Mouse (Mus musculus) 416B (cell line): ENCODE measurements at regions not wholly inside any gene's neighbourhood (a gene's known extent, or its start where the extent isn't known, plus 50 kb on each side); places are given as distances from the start of the nearest gene placed in this dataset.

ENCODE experiments used
- DNase-seq: peaks from one replicate; pipeline ENCODE4 v3.0.0; 2011; ENCODE audit warnings: low read depth

DNA sequence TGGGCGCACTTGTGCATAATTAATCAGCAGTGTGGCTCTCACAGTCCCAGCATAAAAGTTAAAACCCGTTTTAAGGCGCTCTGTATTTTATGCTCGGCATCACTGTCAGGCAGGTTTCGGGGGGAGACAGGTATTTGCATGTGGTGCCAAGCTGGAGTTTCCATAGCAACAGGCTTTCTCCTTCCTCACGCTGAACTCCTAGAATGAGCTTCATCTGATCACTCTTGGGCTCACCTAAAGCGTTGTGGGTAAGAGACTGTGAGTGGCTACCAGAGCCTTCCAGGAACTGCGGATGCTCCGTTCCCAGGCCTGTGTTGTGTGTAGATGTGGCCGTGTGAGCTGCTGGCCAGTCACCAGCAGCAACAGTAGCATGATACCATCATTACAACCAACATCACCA is 161.5 kb downstream of the Ajap1 start:
- no peak for DNase-seq

DNA sequence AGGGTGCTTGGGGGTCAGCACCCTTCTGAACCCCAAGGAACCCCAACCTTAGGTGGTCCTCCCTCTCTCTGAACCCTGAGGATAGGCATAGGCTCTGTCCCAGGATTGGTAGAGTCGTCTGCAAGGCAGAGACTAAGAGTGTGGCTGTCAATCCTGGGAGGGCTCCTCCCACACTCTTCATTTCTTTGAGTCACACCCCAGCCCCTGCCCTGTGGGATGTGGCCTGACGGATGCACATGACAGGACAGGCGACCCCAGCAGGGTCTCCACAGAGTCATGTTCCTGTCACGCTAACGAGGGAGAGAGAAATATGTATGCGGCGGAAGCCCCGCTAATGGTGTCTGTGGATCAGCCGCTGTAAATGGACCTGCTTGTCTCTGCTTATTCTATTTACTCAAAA is 162.0 kb downstream of the Ajap1 start:
- DNase-seq, result no peak

- DNase-seq, result no peak
These were observed 165.5 kb downstream of the Ajap1 start for GRCm38 (mm10) chr4:153316964-153317724.

DNA sequence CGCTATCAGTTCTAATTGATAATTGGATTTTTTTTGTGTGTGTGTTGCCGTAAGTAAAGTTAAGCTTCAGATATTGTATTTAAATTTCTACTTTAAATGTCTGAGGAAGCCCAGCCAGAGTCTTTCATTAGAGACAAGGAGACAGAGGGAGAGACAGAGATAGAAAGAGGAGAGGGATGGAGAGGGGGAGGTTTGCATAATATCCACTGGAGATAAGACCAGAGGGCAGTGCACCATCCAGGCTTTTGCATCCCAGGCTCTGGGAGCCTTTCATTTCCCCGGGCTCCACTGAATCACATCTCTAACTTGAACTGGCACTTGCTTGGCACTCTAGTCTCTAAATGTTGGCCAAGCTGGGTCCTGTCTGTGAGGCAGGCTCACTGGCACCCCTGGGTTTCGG is 166.1 kb downstream of the Ajap1 start:
- DNase-seq, result no peak

DNA sequence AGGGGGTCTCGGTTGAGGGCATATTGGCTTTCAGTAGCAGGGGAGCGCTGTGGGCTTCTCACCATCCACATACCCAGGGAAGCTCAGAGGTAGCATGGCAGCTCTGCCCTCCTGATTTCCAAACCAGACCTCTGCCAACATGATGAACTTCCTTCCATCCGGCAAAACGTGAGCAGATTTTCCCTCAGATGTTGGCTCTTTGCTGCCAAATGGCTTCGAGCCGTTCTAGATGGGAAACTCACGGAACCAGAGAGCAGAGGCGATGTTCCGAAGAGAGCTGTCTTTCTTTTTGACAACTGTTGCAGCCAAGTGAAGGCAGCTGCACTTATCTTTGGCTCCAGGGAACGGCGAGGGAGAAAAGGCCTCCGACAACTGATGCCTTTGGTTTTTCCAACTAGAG is 168.7 kb downstream of the Ajap1 start:
- no peak for DNase-seq

GRCm38 (mm10) chr4:153311574-153311973 is 171.0 kb downstream of the Ajap1 start:
- no peak for DNase-seq

DNA sequence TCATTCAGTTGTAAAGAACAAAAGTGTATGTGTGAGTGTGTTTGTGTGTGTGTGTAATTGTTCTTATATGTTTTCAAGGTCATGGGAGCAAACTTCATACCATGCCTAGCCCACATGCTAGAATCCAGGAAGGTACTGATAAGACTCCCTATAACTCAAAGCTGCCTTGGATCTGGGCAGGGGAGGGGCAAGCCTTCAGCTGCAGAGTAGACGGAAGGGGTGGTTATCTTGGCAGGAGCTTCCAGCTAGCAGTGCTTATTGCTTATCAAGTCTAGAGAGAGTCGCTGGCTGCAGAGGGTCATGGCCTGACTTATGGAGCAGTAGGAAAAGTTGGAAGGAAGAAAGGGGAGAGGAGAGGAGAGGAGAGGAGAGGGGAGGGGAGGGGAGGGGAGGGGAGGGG is 172.0 kb downstream of the Ajap1 start:
- no peak for DNase-seq

DNA sequence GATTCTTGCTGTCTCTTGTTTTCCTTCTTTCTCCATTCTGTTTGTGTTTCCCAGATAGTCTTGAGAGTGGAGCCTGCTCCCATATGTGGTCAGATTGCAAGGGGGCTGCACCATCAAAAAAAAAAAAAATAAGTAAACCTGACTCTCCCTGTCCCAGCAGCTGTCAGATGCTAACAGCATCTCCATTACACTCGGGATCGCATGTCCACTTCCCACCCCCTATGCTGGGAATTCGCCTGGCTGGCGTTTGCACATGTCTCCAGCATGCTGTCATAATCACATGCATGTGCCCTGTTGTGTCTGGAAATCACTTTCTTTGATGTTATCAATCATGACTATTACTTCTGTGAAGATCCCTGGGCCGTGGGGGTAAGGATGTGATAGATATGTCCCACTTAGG is 179.1 kb downstream of the Ajap1 start:
- no peak for DNase-seq

DNA sequence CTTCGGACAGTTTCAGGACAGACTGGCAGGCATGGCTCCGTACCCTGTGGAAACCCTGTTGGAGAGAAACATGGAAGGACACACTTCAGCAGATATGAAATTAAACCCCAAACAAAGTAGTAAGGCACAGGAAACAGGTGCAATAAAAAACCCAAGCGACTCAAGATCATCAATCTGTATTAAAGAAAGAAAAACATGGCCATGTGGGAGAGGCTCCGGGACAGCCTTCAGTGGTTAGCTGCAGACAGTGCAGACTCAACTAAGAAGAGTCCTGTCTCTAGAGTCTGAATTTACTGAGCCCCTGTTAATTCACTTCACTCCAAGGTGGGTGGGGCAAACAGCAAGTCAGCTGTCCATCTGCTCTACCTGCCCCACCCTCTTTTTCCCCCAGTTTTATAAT is 179.8 kb downstream of the Ajap1 start:
- DNase-seq, result no peak

DNA sequence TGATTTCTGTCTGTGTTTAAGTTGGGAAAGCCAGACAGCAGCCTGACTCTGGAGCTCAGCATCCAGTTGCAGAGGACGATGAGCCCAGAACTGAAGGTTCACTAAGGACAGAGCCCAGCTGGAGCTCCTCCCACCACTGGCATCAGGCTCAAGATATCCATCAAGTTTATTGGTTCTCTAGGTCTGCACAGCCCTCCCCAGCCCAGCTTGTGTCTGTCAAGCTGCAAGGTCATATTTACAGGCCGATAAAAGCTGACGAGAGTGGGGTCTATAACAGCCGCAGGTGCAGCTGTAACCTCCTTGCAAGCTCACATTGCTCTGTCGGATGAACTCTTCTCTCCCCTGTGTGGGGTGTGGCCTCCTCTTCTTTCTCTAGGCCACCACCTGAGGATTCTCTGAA is 184.3 kb downstream of the Ajap1 start:
- no peak for DNase-seq

DNA sequence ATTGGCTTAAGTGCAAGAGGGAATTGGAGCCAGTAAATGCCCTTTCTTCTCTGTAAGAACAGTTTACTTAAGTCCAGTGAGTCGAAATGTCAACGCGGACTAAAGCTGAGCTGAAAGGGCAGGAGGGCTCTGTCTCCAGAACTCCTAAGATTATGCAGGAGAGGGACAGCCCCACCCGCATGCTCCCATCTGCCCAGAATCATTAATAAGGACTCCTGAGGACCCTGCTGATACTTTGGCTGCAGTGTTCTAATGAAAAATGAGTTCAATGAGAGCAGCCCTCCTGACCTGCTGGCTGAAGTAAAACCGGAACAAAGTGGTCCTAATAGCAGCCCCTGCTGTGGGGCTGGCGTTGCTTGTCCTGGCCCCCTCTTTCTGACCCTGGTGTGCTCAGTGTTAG is 187.8 kb downstream of the Ajap1 start:
- DNase-seq, result no peak

DNA sequence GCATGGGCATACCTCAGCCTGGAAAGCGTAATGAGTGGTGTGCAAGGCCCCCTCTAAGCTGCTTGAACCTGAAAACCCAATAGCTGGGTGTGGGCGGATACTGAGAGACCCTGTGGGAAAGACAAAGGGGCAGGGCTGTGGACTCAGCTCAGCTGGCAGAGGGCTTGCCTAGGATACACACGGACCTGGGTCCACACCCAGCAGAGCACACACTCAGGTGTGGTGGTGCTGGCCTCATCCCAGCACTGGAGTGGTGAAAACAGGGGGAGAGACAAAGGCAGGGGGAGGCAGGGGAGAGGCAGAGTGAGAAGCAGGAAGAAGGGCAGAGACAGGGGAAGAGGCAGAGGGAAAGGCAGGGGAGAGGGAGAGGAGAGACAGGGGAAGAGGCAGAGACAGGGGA is 189.5 kb downstream of the Ajap1 start:
- DNase-seq, result no peak

GRCm38 (mm10) chr4:153288362-153288761 is 194.2 kb downstream of the Ajap1 start:
- no peak for DNase-seq

- DNase-seq, result no peak
These were observed 198.4 kb downstream of the Ajap1 start for GRCm38 (mm10) chr4:153284209-153284608.

DNA sequence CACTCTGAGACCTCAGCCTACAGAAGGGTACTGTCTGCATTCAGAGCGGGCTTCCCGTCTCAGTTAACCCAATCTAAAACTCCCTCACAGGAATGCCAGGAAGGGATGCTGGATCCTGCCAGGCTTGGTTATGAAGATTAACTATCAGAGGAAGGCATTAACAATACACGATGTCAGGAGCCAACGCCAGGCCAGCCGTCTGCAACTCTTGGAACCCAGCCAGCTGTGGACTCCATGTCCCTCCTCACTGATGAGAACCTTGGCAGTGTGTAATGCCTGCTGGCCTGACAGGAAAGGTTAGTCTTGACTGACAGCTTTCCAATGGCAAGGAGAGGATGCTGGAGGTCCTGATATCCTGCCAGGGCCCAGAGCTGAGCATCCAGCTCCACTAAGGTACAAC is 206.0 kb downstream of the Ajap1 start:
- no peak for DNase-seq

GRCm38 (mm10) chr4:153271376-153271775 is 211.2 kb downstream of the Ajap1 start:
- no peak for DNase-seq

- no peak for DNase-seq
These were observed 219.3 kb downstream of the Ajap1 start for GRCm38 (mm10) chr4:153263216-153263805.

DNA sequence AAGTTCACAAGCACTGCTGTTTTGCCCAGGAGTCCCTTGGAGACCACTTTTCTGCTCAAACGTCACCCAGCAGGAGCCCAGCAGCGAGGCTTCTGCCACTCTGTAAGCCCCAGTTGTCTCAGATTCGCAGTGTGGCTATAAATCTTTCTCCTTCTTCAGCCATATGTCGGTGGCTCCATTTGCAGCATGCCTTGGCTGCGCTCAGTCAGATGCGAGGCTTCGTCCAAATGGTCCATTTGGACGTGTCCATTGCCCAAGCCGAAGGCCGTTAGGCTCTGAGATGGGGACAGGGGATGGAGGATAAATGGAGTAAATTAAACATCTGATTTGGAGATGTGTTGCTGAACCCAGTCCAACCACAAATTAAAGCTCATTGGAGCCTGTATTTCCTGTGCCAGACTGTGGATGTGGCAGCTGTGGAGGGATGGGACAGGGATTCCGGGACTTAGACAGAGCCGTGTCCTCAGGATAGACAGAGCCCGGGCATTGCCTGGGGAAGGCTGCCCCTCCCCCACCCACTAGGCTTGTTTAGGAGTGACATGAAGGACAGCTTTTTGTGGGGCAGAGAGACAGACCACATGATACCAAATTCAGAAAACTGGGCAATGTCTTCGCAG is 221.6 kb downstream of the Ajap1 start:
- no peak for DNase-seq

- DNase-seq, result no peak
These were observed 230.7 kb downstream of the Ajap1 start for GRCm38 (mm10) chr4:153251943-153252342.

DNA sequence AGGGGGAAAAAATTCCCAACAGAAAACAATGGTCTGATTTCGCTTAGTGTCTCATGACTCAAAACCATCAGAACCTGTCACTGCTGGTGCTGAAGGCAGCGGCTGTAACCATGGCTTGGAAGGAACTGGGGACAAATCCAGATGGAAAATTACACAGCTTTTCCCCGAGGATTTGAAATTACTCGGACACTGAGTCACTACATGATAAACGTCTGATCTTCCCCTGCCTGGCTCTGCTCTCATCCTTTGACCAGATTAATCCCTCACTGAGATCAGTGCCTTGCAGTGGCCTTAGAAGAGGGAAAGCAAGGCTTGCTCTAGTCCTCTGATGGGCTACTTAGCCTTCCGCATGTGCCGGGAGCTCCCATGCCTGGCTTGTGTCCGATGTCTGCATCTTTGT is 231.3 kb downstream of the Ajap1 start:
- no peak for DNase-seq

GRCm38 (mm10) chr4:153236680-153237079 is 245.9 kb downstream of the Ajap1 start:
- DNase-seq, result no peak

DNA sequence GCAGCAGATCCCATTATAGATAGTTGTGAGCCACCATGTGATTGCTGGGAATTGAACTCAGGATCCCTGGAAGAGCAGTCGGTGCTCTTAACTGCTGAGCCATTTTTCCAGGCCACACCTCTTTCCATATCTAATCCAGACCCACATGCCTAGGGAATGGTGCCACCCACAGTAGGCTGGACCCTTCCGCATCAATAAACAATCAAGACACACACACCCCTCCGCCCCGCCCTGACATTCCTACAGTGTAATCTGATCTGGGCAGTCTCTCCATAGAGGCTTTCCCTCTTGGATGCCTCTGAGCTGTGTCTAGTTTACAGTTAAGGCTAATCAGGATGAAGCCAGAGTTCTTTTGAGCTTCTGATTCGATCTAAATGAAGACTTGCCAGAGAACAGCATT is 248.8 kb downstream of the Ajap1 start:
- no peak for DNase-seq

- DNase-seq, result no peak
These were observed 253.4 kb downstream of the Ajap1 start for GRCm38 (mm10) chr4:153229221-153229620.
